Mouse (Mus musculus) neural tube, embryonic 10.5 days (tissue): ENCODE measurements around the gene Cmtm5.
"Not testable (repeated sequence)": the region's sequence is repeated elsewhere in the genome, so short reads cannot be mapped to it uniquely, and the experiment has no call there.

Source experiments
- DNase-seq: peaks from one replicate; pipeline ENCODE4 v3.0.0-alpha.2; 2017; ENCODE audit warnings: low spot score; ENCODE audit errors: extremely low spot score

The Cmtm5 gene

DNA sequence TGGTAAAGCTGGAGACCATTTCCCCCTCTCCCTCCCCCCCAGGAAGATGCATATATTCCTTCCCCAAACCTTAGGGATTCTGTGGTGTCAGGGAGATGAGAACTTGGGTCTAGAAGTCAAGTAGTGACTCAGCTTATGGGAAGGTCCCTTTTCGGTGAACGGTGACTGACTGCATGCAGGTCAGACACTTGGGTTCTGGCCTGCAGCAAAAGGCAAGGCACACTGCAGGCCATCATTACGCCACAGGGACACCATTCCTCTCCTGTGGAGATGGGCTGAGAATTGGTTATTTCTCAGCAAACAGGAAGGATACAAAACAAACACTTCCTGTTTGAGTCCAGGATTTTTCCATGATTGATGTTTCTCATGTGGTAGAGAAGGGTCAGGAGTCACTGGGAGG is 23.1 kb downstream of the Cmtm5 start:
- DNase-seq = no peak

- DNase-seq = not testable (repeated sequence)
These were observed 24.0 kb downstream of the Cmtm5 start for GRCm38 (mm10) chr14:54959853-54960613.

- no peak for DNase-seq
These were observed 24.7 kb downstream of the Cmtm5 start for GRCm38 (mm10) chr14:54960769-54961168.

DNA sequence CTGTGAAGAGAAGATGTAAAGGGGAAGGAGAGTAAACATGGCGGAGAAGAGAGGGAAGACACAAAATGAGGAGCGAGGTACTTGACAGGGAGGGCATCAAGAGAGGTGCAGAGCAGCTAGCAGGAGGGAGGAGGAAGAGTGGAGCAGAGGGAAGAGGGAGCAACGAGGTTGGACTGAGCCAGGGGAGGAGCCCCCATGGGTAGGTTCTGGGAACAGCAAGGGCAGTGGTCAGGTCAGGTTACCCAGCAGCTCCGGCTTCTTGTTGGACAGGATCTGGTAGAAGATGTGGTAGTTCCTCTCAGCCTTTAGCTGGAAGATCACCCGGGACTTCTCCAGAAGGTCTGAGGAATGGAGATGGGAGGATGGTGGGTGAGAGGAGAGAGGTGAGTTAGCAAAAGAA is 25.4 kb downstream of the Cmtm5 start:
- no peak for DNase-seq

DNA sequence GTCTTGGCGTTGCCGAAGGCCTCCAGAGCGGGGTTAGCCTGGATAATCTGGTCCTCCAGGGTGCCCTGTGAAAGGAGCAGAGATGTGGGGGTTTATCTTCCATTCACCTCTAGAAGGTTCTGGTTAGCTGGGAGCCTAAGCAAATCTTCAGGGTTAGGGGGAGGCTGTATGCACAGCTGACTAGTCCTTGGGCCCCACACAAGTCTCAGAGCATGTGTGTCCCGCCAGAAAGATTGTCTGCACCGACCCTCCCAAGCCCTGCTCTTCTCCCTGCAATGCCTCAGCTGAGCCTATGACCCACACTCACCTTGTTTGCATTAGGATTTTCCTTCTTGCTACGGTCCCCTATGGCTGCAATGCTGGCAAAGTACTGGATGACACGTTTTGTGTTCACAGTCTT is 26.7 kb downstream of the Cmtm5 start:
- DNase-seq = no peak

- DNase-seq = no peak
These were observed 27.7 kb downstream of the Cmtm5 start for GRCm38 (mm10) chr14:54963727-54964126.

GRCm38 (mm10) chr14:54965044-54965443 is 29.0 kb downstream of the Cmtm5 start:
- no peak for DNase-seq

GRCm38 (mm10) chr14:54965631-54966030 is 29.6 kb downstream of the Cmtm5 start:
- no peak for DNase-seq

DNA sequence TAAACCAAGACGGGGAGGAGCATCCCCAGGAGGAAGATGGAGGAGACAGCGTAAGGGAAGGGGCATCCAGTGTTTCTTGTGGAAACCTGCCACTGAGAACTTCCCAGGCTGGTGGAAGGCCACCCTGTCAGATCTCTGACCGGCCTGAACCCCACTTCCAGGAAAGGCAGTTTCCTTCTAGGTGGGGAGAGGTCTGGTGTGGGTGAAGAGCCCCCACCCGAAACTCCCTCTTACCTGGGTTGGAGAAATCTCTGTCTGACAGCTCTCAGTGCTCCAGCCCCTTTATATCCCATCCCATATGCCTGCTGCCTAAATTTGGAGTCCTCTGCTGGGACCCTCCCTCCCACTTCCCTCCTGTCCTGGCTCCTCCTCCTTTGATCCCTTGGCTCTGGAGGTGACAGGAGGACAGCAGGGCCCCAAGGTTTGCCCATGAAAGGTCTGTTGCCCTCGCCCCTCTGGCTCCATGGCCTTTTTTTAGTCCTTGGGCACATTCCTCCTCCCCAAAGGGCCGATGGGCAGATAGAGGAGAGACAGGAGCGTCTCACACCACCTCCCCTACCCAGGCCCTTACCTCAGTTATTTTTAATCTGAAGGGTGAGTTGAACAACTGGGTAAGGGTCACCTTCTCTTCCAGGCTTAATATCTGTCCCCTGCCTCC is 30.4 kb downstream of the Cmtm5 start, which contains the start of gene Myh6:
Myh6 (minus strand) TSS at position 608 of the 658 bp plus-strand sequence.
- DNase-seq = no peak

DNA sequence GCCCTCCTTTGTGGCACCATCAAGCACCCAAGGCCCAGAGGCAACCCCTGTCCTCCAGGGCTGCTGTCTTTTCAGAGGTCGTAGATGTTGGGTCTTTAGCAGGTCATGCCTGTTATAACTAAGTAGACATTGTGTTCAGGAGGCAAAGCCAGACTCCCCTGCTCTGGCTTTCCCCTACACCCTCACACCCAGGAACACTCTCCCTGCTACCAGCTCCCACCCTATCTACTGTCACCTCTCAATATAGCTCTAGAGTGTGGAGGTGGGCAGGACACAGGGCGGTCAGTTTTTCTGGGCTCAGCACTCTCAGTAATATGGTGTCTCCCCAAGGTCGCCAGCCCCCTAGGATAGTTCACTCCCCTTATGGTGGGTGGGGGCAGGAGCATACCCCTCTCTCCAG is 31.8 kb downstream of the Cmtm5 start:
- DNase-seq = no peak

- DNase-seq = no peak
These were observed 32.3 kb downstream of the Cmtm5 start for GRCm38 (mm10) chr14:54968344-54968743.

DNA sequence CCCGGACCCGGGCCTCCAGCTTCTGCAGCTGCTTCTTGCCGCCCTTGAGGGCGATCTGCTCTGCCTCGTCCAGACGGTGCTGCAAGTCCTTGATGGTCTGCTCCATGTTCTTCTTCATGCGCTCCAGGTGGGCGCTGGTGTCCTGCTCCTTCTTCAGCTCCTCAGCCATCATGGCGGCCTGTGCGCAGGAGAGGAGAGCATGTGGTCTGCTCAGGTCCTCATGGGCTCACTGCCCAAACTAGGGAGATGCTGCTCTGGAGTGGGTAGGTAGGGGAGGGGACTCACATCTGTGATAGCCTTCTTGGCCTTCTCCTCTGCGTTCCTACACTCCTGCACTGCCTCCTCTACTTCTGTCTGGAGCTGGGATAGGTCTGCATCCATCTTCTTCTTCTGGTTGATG is 36.7 kb downstream of the Cmtm5 start:
- not testable (repeated sequence) for DNase-seq

DNA sequence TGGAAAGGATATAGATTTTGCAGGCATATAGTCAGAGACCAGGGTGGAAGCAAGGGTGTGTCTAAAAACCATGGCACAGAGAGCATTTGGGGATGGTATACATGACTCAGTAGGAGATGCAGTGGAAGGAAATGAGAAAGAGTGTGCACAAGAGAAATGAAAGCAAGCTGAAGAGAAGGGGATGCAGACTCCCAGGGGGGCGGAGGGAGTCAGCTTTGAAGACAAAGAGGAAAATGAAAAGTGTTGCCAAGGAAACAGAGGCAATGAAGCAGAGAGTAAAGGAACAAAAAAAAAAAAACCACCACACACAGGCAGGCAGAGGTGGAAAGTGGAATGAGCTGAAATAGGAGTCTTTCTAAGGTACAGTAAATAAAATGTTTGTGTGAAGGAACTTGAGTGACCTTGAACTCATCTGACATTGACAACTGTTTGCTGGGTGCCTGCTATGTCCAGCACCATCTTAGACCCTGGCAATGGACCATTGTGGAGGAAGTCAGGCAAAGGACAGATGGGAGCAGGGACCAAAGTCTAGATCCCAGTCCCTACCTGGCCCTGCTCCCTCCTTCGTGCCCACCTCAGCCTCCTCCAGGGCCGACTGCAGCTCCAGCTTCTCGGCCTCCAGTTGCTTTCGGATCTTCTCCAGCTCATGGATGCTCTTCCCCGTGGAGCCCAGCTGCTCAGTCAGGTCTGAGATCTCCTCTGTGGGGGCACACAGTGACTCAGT is 38.2 kb downstream of the Cmtm5 start:
- no peak for DNase-seq

- no peak for DNase-seq
These were observed 40.6 kb downstream of the Cmtm5 start, which contains the start of gene Gm17428 for GRCm38 (mm10) chr14:54976633-54977032. Gene Gm17428, plus strand, starts transcription at chr14:54976933.

DNA sequence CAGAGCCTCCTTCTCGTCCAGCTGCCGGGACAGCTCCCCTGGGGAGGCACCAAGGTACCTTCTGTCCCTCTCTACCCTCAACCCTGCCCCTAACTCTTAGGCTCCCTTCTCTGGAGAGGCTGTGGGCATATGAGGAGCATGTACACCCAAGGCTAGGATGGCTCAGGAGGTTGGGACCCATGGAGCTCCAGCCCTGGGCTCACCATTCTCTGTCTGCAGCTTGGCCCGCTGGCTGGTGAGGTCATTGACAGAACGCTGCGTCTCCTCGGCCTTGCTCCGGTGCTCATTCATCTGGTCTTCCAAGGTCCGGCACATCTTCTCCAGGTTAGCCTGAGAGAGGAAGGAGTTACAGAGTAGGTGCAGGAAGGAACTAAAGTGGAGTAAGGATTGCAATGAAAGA is 42.6 kb downstream of the Cmtm5 start:
- no peak for DNase-seq

- DNase-seq = no peak
These were observed 45.9 kb downstream of the Cmtm5 start for GRCm38 (mm10) chr14:54981934-54982333.

DNA sequence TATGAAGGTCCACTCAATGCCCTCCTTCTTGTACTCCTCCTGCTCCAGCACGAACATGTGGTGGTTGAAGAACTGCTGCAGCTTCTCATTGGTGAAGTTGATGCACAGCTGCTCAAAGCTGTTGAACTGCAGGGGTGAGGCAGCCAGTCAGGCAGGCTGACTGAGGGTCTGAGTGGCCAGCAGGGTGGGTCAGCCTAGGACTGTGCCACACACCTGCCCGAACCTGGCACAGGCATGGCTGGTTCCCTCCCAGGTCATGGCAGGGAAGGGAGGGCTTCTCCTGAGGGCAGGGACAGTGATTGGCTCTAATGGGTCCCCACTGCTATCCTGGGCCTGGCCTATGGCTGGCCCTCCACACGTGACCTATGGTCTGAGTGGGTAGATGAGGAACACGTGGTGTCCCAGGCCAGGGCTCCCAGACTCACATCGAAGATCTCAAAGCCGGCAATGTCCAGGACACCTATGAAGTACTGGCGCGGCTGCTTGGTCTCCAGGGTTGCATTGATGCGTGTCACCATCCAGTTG is 52.4 kb downstream of the Cmtm5 start:
- DNase-seq = not testable (repeated sequence)
